Mouse (Mus musculus): ENCODE measurements around the gene Adcy10. TPM values are rescaled to one million over a fixed set of nuclear protein-coding genes. Genes with fewer than 3 reads are reported as not detected.

The Adcy10 gene
- polyA plus RNA-seq, 1 experiment from 2014 or later: not detected

- Histone ChIP-seq H3K27me3 (replicated peaks) (no peaks in the 10 kb centered on the region), H3K9ac (no peak overlapping the region), H3K36me3 (peaks cover 8% of the 10 kb centered on the region), H3K4me3 (no peak overlapping the region), H3K27ac (ENCODE audit: poor library complexity, severe bottlenecking) (no peak overlapping the region), H3K4me2 (no peak overlapping the region), H3K9me3 (replicated peaks) (no peaks in the 10 kb centered on the region), H3K4me1 (replicated peaks) (peaks cover 35% of the 10 kb centered on the region)
- ATAC-seq (ENCODE audit: insufficient number of reproducible peaks, low FRiP score): no peak
- WGBS: 76% methylated on average over 5 of the region's 5 CpGs
Observed at GRCm38 (mm10) chr1:165625058-165625457, 140.1 kb downstream of the Adcy10 start.

GRCm38 (mm10) chr1:165625896-165626295 lies 140.9 kb downstream of the Adcy10 start:
- 80% methylated on average over 5 of the region's 5 CpGs for WGBS
- H3K9me3 ChIP-seq (replicated peaks): no peaks in the 10 kb centered on the region
- H3K27me3 ChIP-seq (replicated peaks): no peaks in the 10 kb centered on the region
- peak overlapping the region; percentile 12; the same call in 1 of the 2 replicates for H3K27ac ChIP-seq (ENCODE audit: poor library complexity, severe bottlenecking)
- no peak overlapping the region for H3K4me3 ChIP-seq
- H3K36me3 ChIP-seq: peaks cover 8% of the 10 kb centered on the region
- H3K9ac ChIP-seq: no peak overlapping the region
- H3K4me2 ChIP-seq: no peak overlapping the region
- ATAC-seq (ENCODE audit: insufficient number of reproducible peaks, low FRiP score): no peak
- H3K4me1 ChIP-seq (replicated peaks): peaks cover 41% of the 10 kb centered on the region

Other genes starting within 250 kb of the Adcy10 start
- gene Tiprl, start 248.2 kb upstream of the Adcy10 start, polyA plus RNA-seq (2016; fragmentation: Nextera tagmentation; extraction: Ambion mirVana): 89.7 and 92.2 TPM in 2 replicates
- gene Gpr161, start 189.4 kb upstream of the Adcy10 start, polyA plus RNA-seq (2016; fragmentation: Nextera tagmentation; extraction: Ambion mirVana): 0.88 and 1.0 TPM in 2 replicates
- gene Dcaf6, start 24.7 kb upstream of the Adcy10 start, polyA plus RNA-seq (2016; fragmentation: Nextera tagmentation; extraction: Ambion mirVana): 17.9 and 18.7 TPM in 2 replicates
- 226 TPM in 2 replicates for gene Mpc2, start 24.5 kb upstream of the Adcy10 start, polyA plus RNA-seq (2016; fragmentation: Nextera tagmentation; extraction: Ambion mirVana)
- 126 and 135 TPM in 2 replicates for gene Mpzl1, start 149.4 kb downstream of the Adcy10 start, polyA plus RNA-seq (2016; fragmentation: Nextera tagmentation; extraction: Ambion mirVana)
- 113 and 122 TPM in 2 replicates for gene Rcsd1, start 224.6 kb downstream of the Adcy10 start, polyA plus RNA-seq (2016; fragmentation: Nextera tagmentation; extraction: Ambion mirVana)